Mouse (Mus musculus): ENCODE results near the gene 1810055G02Rik. TPM values are rescaled to one million over a fixed set of nuclear protein-coding genes. Genes with fewer than 3 reads are reported as not detected.

Gene 1810055G02Rik
- polyA plus RNA-seq, 1 experiment from 2014 or later = 46.7 TPM

- H3K36me3 ChIP-seq (ENCODE audit: control insufficient read depth, insufficient read depth, low read length) = no peaks in the 10 kb centered on the region
- no peak overlapping the region for H3K27ac ChIP-seq (ENCODE audit: low read depth, low read length)
- no peak overlapping the region for H3K4me3 ChIP-seq (ENCODE audit: low read depth, low read length)
- ATAC-seq (ENCODE audit: insufficient read depth, low FRiP score, low TSS enrichment) (no peak), DNase-seq (ENCODE audit: low spot score) (no peak)
- H3K4me2 ChIP-seq (ENCODE audit: low read depth) = no peak overlapping the region
- no peaks in the 10 kb centered on the region for H3K9me3 ChIP-seq (ENCODE audit: control insufficient read depth, low read length)
- H3K4me1 ChIP-seq (ENCODE audit: control insufficient read depth, insufficient read depth, low read length) = no peaks in the 10 kb centered on the region
- WGBS = 91% methylated on average over 4 of the region's 4 CpGs
- no peaks in the 10 kb centered on the region for H3K27me3 ChIP-seq (ENCODE audit: control insufficient read depth, insufficient read depth, low read length)
- H3K9ac ChIP-seq (ENCODE audit: low read length) = no peak overlapping the region
Measured at GRCm38 (mm10) chr19:3702460-3702859, 5.6 kb upstream of the 1810055G02Rik start.

- no peaks in the 10 kb centered on the region for H3K36me3 ChIP-seq (ENCODE audit: control insufficient read depth, insufficient read depth, low read length)
- H3K4me2 ChIP-seq (ENCODE audit: low read depth) = no peak overlapping the region
- peaks cover 9% of the 10 kb centered on the region for H3K4me1 ChIP-seq (ENCODE audit: control insufficient read depth, insufficient read depth, low read length)
- 52% methylated on average over 1 of the region's 1 CpGs for WGBS
- no peaks in the 10 kb centered on the region for H3K9me3 ChIP-seq (ENCODE audit: control insufficient read depth, low read length)
- no peak overlapping the region for H3K9ac ChIP-seq (ENCODE audit: low read length)
- ATAC-seq (ENCODE audit: insufficient read depth, low FRiP score, low TSS enrichment) (no peak), DNase-seq (ENCODE audit: low spot score) (no peak)
- no peaks in the 10 kb centered on the region for H3K27me3 ChIP-seq (ENCODE audit: control insufficient read depth, insufficient read depth, low read length)
- no peak overlapping the region for H3K4me3 ChIP-seq (ENCODE audit: low read depth, low read length)
- no peak overlapping the region for H3K27ac ChIP-seq (ENCODE audit: low read depth, low read length)
Measured at GRCm38 (mm10) chr19:3706258-3706657, 1.8 kb upstream of the 1810055G02Rik start.

GRCm38 (mm10) chr19:3707553-3707952, 540 bp upstream of the 1810055G02Rik start:
- Histone ChIP-seq H3K4me3 (ENCODE audit: low read depth, low read length) (peak overlapping the region; percentile 84), H3K9ac (ENCODE audit: low read length) (peak overlapping the region; percentile 64), H3K4me1 (ENCODE audit: control insufficient read depth, insufficient read depth, low read length) (peaks cover 9% of the 10 kb centered on the region), H3K27me3 (ENCODE audit: control insufficient read depth, insufficient read depth, low read length) (no peaks in the 10 kb centered on the region), H3K36me3 (ENCODE audit: control insufficient read depth, insufficient read depth, low read length) (no peaks in the 10 kb centered on the region), H3K4me2 (ENCODE audit: low read depth) (peak overlapping the region; percentile 74), H3K9me3 (ENCODE audit: control insufficient read depth, low read length) (no peaks in the 10 kb centered on the region), H3K27ac (ENCODE audit: low read depth, low read length) (peak overlapping the region; percentile 85; the same call in 1 of the 2 replicates)
- DNase-seq (ENCODE audit: low spot score) (no peak), ATAC-seq (ENCODE audit: insufficient read depth, low FRiP score, low TSS enrichment) (no peak)
- WGBS = 48% methylated on average over 10 of the region's 10 CpGs

- H3K36me3 ChIP-seq (ENCODE audit: control insufficient read depth, insufficient read depth, low read length) = no peaks in the 10 kb centered on the region
- DNase-seq (ENCODE audit: low spot score) (no peak), ATAC-seq (ENCODE audit: insufficient read depth, low FRiP score, low TSS enrichment) (no peak)
- H3K9me3 ChIP-seq (ENCODE audit: control insufficient read depth, low read length) = no peaks in the 10 kb centered on the region
- H3K27me3 ChIP-seq (ENCODE audit: control insufficient read depth, insufficient read depth, low read length) = no peaks in the 10 kb centered on the region
- H3K27ac ChIP-seq (ENCODE audit: low read depth, low read length) = no peak overlapping the region
- peaks cover 9% of the 10 kb centered on the region for H3K4me1 ChIP-seq (ENCODE audit: control insufficient read depth, insufficient read depth, low read length)
- peak overlapping the region; percentile 84 for H3K9ac ChIP-seq (ENCODE audit: low read length)
- WGBS = 49% methylated on average over 10 of the region's 10 CpGs
- peak overlapping the region; percentile 84 for H3K4me3 ChIP-seq (ENCODE audit: low read depth, low read length)
- peak overlapping the region; percentile 74 for H3K4me2 ChIP-seq (ENCODE audit: low read depth)
Measured at GRCm38 (mm10) chr19:3709013-3709787, 1.1 kb downstream of the 1810055G02Rik start.

GRCm38 (mm10) chr19:3710436-3710835, 2.3 kb downstream of the 1810055G02Rik start:
- Histone ChIP-seq H3K27me3 (ENCODE audit: control insufficient read depth, insufficient read depth, low read length) (no peaks in the 10 kb centered on the region), H3K4me1 (ENCODE audit: control insufficient read depth, insufficient read depth, low read length) (peaks cover 9% of the 10 kb centered on the region), H3K4me2 (ENCODE audit: low read depth) (no peak overlapping the region), H3K9me3 (ENCODE audit: control insufficient read depth, low read length) (no peaks in the 10 kb centered on the region), H3K9ac (ENCODE audit: low read length) (no peak overlapping the region), H3K36me3 (ENCODE audit: control insufficient read depth, insufficient read depth, low read length) (0 out of 2 replicates have a peak, but pooled peaks cover under 1% of the 10 kb centered on the region), H3K4me3 (ENCODE audit: low read depth, low read length) (no peak overlapping the region), H3K27ac (ENCODE audit: low read depth, low read length) (no peak overlapping the region)
- ATAC-seq (ENCODE audit: insufficient read depth, low FRiP score, low TSS enrichment) (no peak), DNase-seq (ENCODE audit: low spot score) (no peak)
- WGBS = 87% methylated on average over 2 of the region's 2 CpGs

GRCm38 (mm10) chr19:3714381-3714780, 6.3 kb downstream of the 1810055G02Rik start:
- Histone ChIP-seq H3K4me2 (ENCODE audit: low read depth) (no peak overlapping the region), H3K27ac (ENCODE audit: low read depth, low read length) (no peak overlapping the region), H3K4me1 (ENCODE audit: control insufficient read depth, insufficient read depth, low read length) (peaks cover 2% of the 10 kb centered on the region), H3K4me3 (ENCODE audit: low read depth, low read length) (no peak overlapping the region), H3K36me3 (ENCODE audit: control insufficient read depth, insufficient read depth, low read length) (peaks cover 13% of the 10 kb centered on the region), H3K9me3 (ENCODE audit: control insufficient read depth, low read length) (no peaks in the 10 kb centered on the region), H3K27me3 (ENCODE audit: control insufficient read depth, insufficient read depth, low read length) (no peaks in the 10 kb centered on the region), H3K9ac (ENCODE audit: low read length) (no peak overlapping the region)
- ATAC-seq (ENCODE audit: insufficient read depth, low FRiP score, low TSS enrichment) (no peak), DNase-seq (ENCODE audit: low spot score) (no peak)
- WGBS = 95% methylated on average over 6 of the region's 6 CpGs

GRCm38 (mm10) chr19:3718481-3719361, 10.6 kb downstream of the 1810055G02Rik start:
- H3K4me3 ChIP-seq (ENCODE audit: low read depth, low read length) = peak overlapping the region; percentile 21
- WGBS = 42% methylated on average over 19 of the region's 19 CpGs
- H3K27me3 ChIP-seq (ENCODE audit: control insufficient read depth, insufficient read depth, low read length) = no peaks in the 10 kb centered on the region
- peaks cover 13% of the 10 kb centered on the region for H3K36me3 ChIP-seq (ENCODE audit: control insufficient read depth, insufficient read depth, low read length)
- no peaks in the 10 kb centered on the region for H3K9me3 ChIP-seq (ENCODE audit: control insufficient read depth, low read length)
- H3K4me2 ChIP-seq (ENCODE audit: low read depth) = peak overlapping the region; percentile 58
- peak overlapping the region; percentile 20 for H3K9ac ChIP-seq (ENCODE audit: low read length)
- ATAC-seq (ENCODE audit: insufficient read depth, low FRiP score, low TSS enrichment) = peak; percentile 61; the same call in 1 of the 2 replicates
- H3K4me1 ChIP-seq (ENCODE audit: control insufficient read depth, insufficient read depth, low read length) = no peaks in the 10 kb centered on the region; the same call in 1 of the 2 replicates
- peak; percentile 72 for DNase-seq (ENCODE audit: low spot score)
- H3K27ac ChIP-seq (ENCODE audit: low read depth, low read length) = no peak overlapping the region

- no peaks in the 10 kb centered on the region; the same call in 1 of the 2 replicates for H3K4me1 ChIP-seq (ENCODE audit: control insufficient read depth, insufficient read depth, low read length)
- peak overlapping the region; percentile 20 for H3K9ac ChIP-seq (ENCODE audit: low read length)
- ATAC-seq (ENCODE audit: insufficient read depth, low FRiP score, low TSS enrichment) (peak; percentile 35; the same call in 1 of the 2 replicates), DNase-seq (ENCODE audit: low spot score) (peak; percentile 70)
- H3K36me3 ChIP-seq (ENCODE audit: control insufficient read depth, insufficient read depth, low read length) = peaks cover 13% of the 10 kb centered on the region
- peak overlapping the region; percentile 58 for H3K4me2 ChIP-seq (ENCODE audit: low read depth)
- H3K27ac ChIP-seq (ENCODE audit: low read depth, low read length) = no peak overlapping the region
- no peaks in the 10 kb centered on the region for H3K27me3 ChIP-seq (ENCODE audit: control insufficient read depth, insufficient read depth, low read length)
- H3K4me3 ChIP-seq (ENCODE audit: low read depth, low read length) = peak overlapping the region; percentile 21
- 4% methylated on average over 27 of the region's 27 CpGs for WGBS
- H3K9me3 ChIP-seq (ENCODE audit: control insufficient read depth, low read length) = no peaks in the 10 kb centered on the region
Measured at GRCm38 (mm10) chr19:3719362-3719891, 11.3 kb downstream of the 1810055G02Rik start.
